Mouse (Mus musculus) limb, embryonic 14.5 days (tissue): ENCODE measurements around the gene Vmn1r1. TPM values are rescaled to one million over a fixed set of nuclear protein-coding genes. Genes with fewer than 3 reads are reported as not detected.
A peak's percentile ranks its signal among the peaks of the same experiment; 100 is the strongest.
"Not testable (repeated sequence)": the region's sequence is repeated elsewhere in the genome, so short reads cannot be mapped to it uniquely, and the experiment has no call there.

Experiments used
- ATAC-seq: fragments of 200-750 bp; cut with Nextera tagmentation; 2 replicates; pipeline ENCODE4 v1.8.0; 2017; ENCODE audit warnings: low read depth, moderate number of reproducible peaks, moderate TSS enrichment; ENCODE audit not compliant: low FRiP score
- DNase-seq: peaks from one replicate; pipeline ENCODE4 v3.0.0-alpha.2; 2015; ENCODE audit warnings: low spot score
- H3K27ac ChIP-seq: fragments of 300-500 bp; sonication (generic); replicated peaks from 2 replicates; pipeline ENCODE4 v1.5.1; 2014; ENCODE audit warnings: low read depth, mild to moderate bottlenecking, low read length, moderate library complexity, mixed read lengths
- H3K27me3 ChIP-seq: fragments of 300-500 bp; sonication (generic); 2 replicates; pipeline ENCODE4 v1.6.1; 2014; ENCODE audit warnings: low read length, mixed read lengths; ENCODE audit not compliant: control insufficient read depth, insufficient read depth
- H3K36me3 ChIP-seq: fragments of 300-500 bp; sonication (generic); 2 replicates; pipeline ENCODE4 v1.6.1; 2014; ENCODE audit warnings: mild to moderate bottlenecking, low read length, moderate library complexity, mixed read lengths; ENCODE audit not compliant: control insufficient read depth, insufficient read depth
- H3K4me1 ChIP-seq: fragments of 300-500 bp; sonication (generic); 2 replicates; pipeline ENCODE4 v1.6.1; 2014; ENCODE audit warnings: antibody characterized with exemption, low read length, mixed read lengths; ENCODE audit not compliant: control insufficient read depth, insufficient read depth
- H3K4me2 ChIP-seq: fragments of 300-500 bp; sonication (generic); replicated peaks from 2 replicates; pipeline ENCODE4 v1.6.1; 2014; ENCODE audit warnings: low read depth, mild to moderate bottlenecking, low read length, moderate library complexity; ENCODE audit not compliant: severe bottlenecking
- H3K4me3 ChIP-seq: fragments of 300-500 bp; sonication (generic); replicated peaks from 2 replicates; pipeline ENCODE4 v1.5.1; 2014; ENCODE audit warnings: low read length
- H3K9ac ChIP-seq: fragments of 300-500 bp; sonication (generic); 2 replicates; pipeline ENCODE4 v1.6.1; 2014; ENCODE audit warnings: mild to moderate bottlenecking, low read depth, low read length, moderate library complexity; ENCODE audit not compliant: severe bottlenecking
- H3K9me3 ChIP-seq: fragments of 300-500 bp; sonication (generic); 2 replicates; pipeline ENCODE4 v1.6.1; 2016; ENCODE audit warnings: low read length; ENCODE audit not compliant: control insufficient read depth
- POLR2A ChIP-seq: fragments of 200-500 bp; IDR thresholded peaks from 2 replicates; pipeline ENCODE4 v1.8.0; 2012; ENCODE audit warnings: inconsistent platforms, mild to moderate bottlenecking, moderate library complexity, borderline replicate concordance; ENCODE audit not compliant: insufficient read depth, insufficient read length; ENCODE audit errors: extremely low read depth
- WGBS: fragments of 180-500 bp; shearing (Covaris S2); extraction: QIAGEN DNeasy Blood & Tissue Kit; methylation state at CpG from one replicate; pipeline ENCODE4 v1.1.7; 2014; 5-methylcytosine and 5-hydroxymethylcytosine counted together
- polyA plus RNA-seq, 2 experiments: library from polyadenylated mRNA; depleted of rRNA in 1 of 2; stranded (reverse) in 1 of 2; unstranded in 1 of 2; fragments of >200 nt; fragmentation: Nextera tagmentation in 1 of 2; extraction: Ambion mirVana in 1 of 2; gene quantifications; 2 replicates each; pipeline versions ENCODE4 v1.2.1 to v1.2.3; 2012 to 2014

Gene Vmn1r1
- polyA plus RNA-seq, 2 experiments: 0.03 TPM; not detected in 1

DNA sequence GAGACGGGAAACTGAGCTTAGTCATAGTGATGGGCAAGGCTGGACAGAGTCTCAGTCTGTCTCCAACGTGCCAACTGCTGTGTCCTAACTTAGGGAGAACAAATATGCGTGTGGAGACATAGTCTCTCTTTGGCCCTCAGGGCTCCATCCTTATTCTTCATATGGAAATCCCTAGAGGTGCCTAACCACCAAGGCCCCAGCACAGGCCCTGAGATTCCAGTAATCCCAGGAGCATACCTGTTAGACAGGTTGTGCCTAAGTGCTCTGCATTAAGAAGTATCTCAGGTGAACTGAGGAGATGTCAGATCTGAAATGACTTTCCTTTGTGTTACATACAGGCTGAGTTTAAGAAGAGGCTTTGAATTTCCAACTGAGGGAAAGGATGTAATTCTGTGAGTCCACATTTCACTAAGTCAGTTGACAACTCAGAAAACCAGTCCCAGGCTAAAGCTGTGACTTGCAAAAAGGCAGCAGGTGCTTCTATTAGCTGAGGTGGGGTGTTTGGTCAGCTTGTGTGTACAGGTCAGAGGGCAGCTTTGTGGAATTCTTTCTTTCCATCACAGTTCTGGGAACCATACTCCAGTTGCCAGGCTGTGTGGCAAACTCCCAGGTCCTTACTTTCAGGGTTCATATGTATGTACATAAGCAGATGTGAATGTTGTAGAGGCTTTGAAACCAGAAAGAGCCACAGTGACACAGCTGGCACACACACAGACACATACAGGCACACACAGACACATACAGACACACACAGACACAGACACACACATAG, 25.6 kb upstream of the Vmn1r1 start:
- no peak for TF ChIP-seq POLR2A
- Histone ChIP-seq H3K4me1 (no peaks in the 10 kb centered on the region), H3K27ac (no peak overlapping the region), H3K27me3 (no peaks in the 10 kb centered on the region), H3K9me3 (no peaks in the 10 kb centered on the region), H3K4me3 (no peak overlapping the region), H3K36me3 (no peaks in the 10 kb centered on the region), H3K4me2 (no peak overlapping the region), H3K9ac (no peak overlapping the region)
- DNase-seq (peak; percentile 11), ATAC-seq (no peak)
- 68% methylated on average over 3 of the region's 3 CpGs for WGBS

DNA sequence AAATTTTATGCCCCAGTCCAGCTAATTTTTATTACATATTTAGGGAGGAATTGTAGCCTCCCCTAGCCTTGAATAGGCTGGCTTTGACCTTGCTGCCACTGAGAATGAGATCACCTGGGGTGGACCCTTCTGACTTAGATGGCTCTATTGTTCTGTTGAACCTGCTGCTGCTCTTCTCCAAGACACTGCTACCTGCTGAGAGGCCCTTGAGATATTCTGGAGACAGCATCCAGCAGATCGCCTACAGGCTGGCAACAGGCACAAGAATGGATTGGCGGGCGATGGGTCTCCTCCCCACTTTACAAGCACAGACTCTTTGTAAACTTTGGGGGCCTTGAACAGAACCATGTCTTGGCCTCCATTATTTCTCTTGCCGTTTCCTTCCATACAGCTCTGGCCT, 18.2 kb upstream of the Vmn1r1 start:
- not testable (repeated sequence) for H3K4me1 ChIP-seq, ATAC-seq, H3K4me3 ChIP-seq, H3K27me3 ChIP-seq, H3K27ac ChIP-seq, H3K4me2 ChIP-seq, H3K9me3 ChIP-seq, H3K9ac ChIP-seq, H3K36me3 ChIP-seq, DNase-seq
- 86% methylated on average over 4 of the region's 4 CpGs for WGBS

DNA sequence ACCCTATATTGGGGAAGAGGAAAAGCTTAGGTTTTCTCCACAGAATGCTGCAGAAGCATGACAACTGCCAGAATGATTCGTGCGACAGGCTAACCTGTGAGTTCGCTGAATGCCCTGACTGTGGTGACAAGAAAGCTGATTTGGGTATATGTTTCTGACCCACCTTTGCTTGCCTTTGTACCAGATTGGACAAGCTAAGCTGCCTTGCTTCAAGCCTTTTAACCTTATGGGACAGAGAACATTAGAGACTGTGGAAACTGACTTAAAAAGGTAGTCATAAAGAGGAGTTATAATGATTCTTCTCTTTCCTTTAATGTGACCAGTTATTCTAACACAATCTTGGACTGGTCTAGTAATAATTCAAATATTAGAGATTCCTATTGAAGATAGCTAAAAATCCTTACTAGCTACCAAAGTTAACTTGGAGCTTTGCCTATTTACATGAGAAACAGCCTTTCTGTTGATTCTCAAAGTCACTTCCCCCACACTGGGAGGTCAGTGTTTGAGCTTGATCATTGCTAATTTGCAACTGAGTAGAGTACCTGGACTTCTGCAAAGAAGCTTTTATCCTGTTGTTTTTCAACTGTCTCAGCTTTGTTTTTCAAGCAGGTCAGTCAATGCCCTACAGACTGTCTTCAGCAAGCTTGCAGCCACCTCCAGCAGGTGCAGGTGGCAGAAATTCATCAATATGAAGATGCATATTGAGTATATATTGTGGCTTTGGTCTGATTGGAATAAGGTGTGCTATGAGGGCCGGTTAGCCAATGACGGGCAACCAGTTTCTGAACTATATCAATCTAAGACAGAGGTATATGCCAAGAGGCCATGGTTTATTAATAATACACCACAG, 17.4 kb upstream of the Vmn1r1 start:
- no peak overlapping the region for H3K9ac ChIP-seq
- ATAC-seq: no peak
- no peaks in the 10 kb centered on the region for H3K9me3 ChIP-seq
- H3K27me3 ChIP-seq: no peaks in the 10 kb centered on the region
- no peaks in the 10 kb centered on the region for H3K4me1 ChIP-seq
- 71% methylated on average over 5 of the region's 5 CpGs for WGBS
- DNase-seq: no peak
- no peak overlapping the region for H3K27ac ChIP-seq
- TF ChIP-seq POLR2A: no peak
- H3K4me3 ChIP-seq: no peak overlapping the region
- no peak overlapping the region for H3K4me2 ChIP-seq
- no peaks in the 10 kb centered on the region for H3K36me3 ChIP-seq

DNA sequence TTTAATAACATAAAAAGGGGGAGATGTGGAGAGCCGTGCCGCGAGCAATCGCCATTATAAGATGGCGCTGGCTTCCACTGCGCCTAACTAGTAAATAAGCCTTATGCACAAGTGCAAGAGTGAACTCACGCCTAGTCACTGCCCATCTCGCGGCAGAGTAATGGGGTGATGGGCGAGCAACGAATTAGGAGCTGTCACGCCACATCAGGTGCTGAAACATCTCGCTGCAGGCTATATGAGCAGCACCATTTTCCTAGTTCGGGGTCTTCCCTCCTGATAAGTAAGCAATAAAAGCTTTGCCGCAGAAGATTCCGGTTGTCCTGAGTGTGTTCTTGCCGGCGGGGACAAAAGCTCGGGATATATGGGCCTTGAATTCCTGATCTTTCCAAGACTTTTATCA, 12.7 kb upstream of the Vmn1r1 start:
- not testable (repeated sequence) for ATAC-seq, H3K36me3 ChIP-seq, H3K4me1 ChIP-seq, H3K27me3 ChIP-seq, H3K27ac ChIP-seq, H3K9ac ChIP-seq, H3K4me3 ChIP-seq, DNase-seq, H3K9me3 ChIP-seq, H3K4me2 ChIP-seq
- 91% methylated on average over 19 of the region's 19 CpGs for WGBS

DNA sequence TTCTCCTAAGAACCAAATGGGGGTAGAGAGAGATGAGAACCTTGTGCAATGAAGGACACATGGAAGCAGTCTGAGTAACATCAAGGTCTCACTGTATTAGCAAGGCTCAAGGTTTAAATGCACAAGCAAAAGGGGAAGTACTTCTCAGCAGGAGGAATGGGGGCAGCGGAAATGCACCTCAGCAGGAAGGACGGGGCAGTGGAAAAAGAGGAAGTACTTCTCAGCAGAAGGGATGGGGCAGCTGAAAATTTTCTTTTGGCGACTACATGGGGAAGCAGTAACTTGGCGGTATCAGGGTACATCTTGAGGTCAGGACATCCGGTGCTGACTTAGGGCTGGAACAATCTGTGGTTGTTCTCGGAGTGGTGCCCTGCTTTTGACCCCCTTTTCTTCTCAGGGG, 5.9 kb upstream of the Vmn1r1 start:
- ATAC-seq, H3K9me3 ChIP-seq, H3K36me3 ChIP-seq, H3K4me2 ChIP-seq, H3K27me3 ChIP-seq, H3K27ac ChIP-seq, H3K9ac ChIP-seq, DNase-seq, H3K4me3 ChIP-seq, H3K4me1 ChIP-seq: not testable (repeated sequence)
- 84% methylated on average over 6 of the region's 6 CpGs for WGBS
